Mouse (Mus musculus) liver, embryonic 14.5 days (tissue): Measurements from ENCODE around the gene Erfe. TPM values are rescaled to one million over a fixed set of nuclear protein-coding genes. Genes with fewer than 3 reads are reported as not detected.

Experiments used
- ATAC-seq: fragments of 200-750 bp; cut with Nextera tagmentation; 2 replicates; pipeline ENCODE4 v1.8.0; 2017; ENCODE audit warnings: moderate number of reproducible peaks, mild to moderate bottlenecking, moderate library complexity; ENCODE audit not compliant: insufficient read depth
- DNase-seq, 3 experiments: peaks; one replicate each; pipeline ENCODE4 v3.0.0-alpha.2; 2012 to 2013; ENCODE audit warnings: low read depth in 3 of 3, low spot score in 3 of 3
- H3K27ac ChIP-seq: fragments of 300-500 bp; sonication (generic); 2 replicates; pipeline ENCODE4 v1.5.1; 2014; ENCODE audit warnings: moderate library complexity, mild to moderate bottlenecking, control low read depth, inconsistent platforms
- H3K27me3 ChIP-seq: fragments of 300-500 bp; sonication (generic); 2 replicates; pipeline ENCODE4 v1.6.1; 2014; ENCODE audit warnings: mild to moderate bottlenecking, low read length, moderate library complexity; ENCODE audit not compliant: control insufficient read depth, insufficient read depth
- H3K36me3 ChIP-seq: fragments of 300-500 bp; sonication (generic); replicated peaks from 2 replicates; pipeline ENCODE4 v1.6.1; 2014; ENCODE audit warnings: low read depth; ENCODE audit not compliant: control insufficient read depth, insufficient read depth
- H3K4me1 ChIP-seq, 2 experiments: fragments of 200-500 bp in 1 of 2; fragments of 300-500 bp in 1 of 2; sonication (generic) in 1 of 2; replicated peaks; 2 replicates each; pipeline ENCODE4 v1.6.1; 2012 to 2014; ENCODE audit warnings: antibody characterized with exemption in 1 of 2, inconsistent platforms in 1 of 2, low read length in 1 of 2; ENCODE audit not compliant: control insufficient read depth in 2 of 2, insufficient read depth in 2 of 2
- H3K4me2 ChIP-seq: fragments of 300-500 bp; sonication (generic); 2 replicates; pipeline ENCODE4 v1.6.1; 2014; ENCODE audit warnings: low read depth, mild to moderate bottlenecking, control low read depth, moderate library complexity
- H3K4me3 ChIP-seq, 2 experiments: fragments of 200-500 bp in 1 of 2; fragments of 300-500 bp in 1 of 2; sonication (generic) in 1 of 2; 2 replicates each; pipeline ENCODE4 v1.5.1; 2012 to 2014; ENCODE audit warnings: low read depth in 2 of 2, low read length in 2 of 2, mild to moderate bottlenecking in 2 of 2, control low read depth in 1 of 2, inconsistent platforms in 1 of 2, moderate library complexity in 1 of 2; ENCODE audit not compliant: insufficient read depth in 1 of 2
- H3K9ac ChIP-seq: fragments of 300-500 bp; sonication (generic); replicated peaks from 2 replicates; pipeline ENCODE4 v1.6.1; 2014; ENCODE audit warnings: mild to moderate bottlenecking, control low read depth, moderate library complexity
- H3K9me3 ChIP-seq: fragments of 300-500 bp; sonication (generic); 2 replicates; pipeline ENCODE4 v1.6.1; 2016; ENCODE audit warnings: low read length, mixed read lengths; ENCODE audit not compliant: control insufficient read depth
- CTCF ChIP-seq: IDR thresholded peaks from 2 replicates; pipeline ENCODE4 v1.5.1; 2016; ENCODE audit warnings: antibody characterized with exemption, low read depth, control low read depth
- EP300 ChIP-seq: IDR thresholded peaks from 2 replicates; pipeline ENCODE4 v1.6.1; 2016; ENCODE audit warnings: antibody characterized with exemption, low read depth
- WGBS: fragments of 180-500 bp; shearing (Covaris S2); extraction: QIAGEN DNeasy Blood & Tissue Kit; methylation state at CpG from one replicate; pipeline ENCODE4 v1.1.7; 2014; ENCODE audit not compliant: insufficient replicate concordance; 5-methylcytosine and 5-hydroxymethylcytosine counted together
- polyA plus RNA-seq, 2 experiments: library from polyadenylated mRNA; depleted of rRNA in 1 of 2; stranded (reverse) in 1 of 2; unstranded in 1 of 2; fragments of >200 nt; fragmentation: Nextera tagmentation in 1 of 2; extraction: Ambion mirVana in 1 of 2; gene quantifications; 2 replicates each; pipeline versions ENCODE4 v1.2.1 to v1.2.3; 2012 to 2014

Erfe gene
- polyA plus RNA-seq (2012; rRNA removed), result 2.2 and 2.7 TPM in 2 replicates
- polyA plus RNA-seq (2014; fragmentation: Nextera tagmentation; extraction: Ambion mirVana), result 2.3 and 2.4 TPM in 2 replicates

- H3K9me3 ChIP-seq, result no peaks in the 10 kb centered on the region
- peak; percentile 61 to 76 (median 64) for DNase-seq
- ATAC-seq, result peak; percentile 84
- TF ChIP-seq CTCF (peak; percentile 87), EP300 (no peak)
- peaks cover 6 to 13% of the 10 kb centered on the region in 2 experiments for H3K4me1 ChIP-seq
- WGBS, result under 1% methylated on average over 68 of the region's 68 CpGs
- H3K27me3 ChIP-seq, result no peaks in the 10 kb centered on the region
- peak within 1 kb of the TSS; percentile 83 to 89 for H3K4me3 ChIP-seq
- peak within 1 kb of the TSS; percentile 34 for H3K27ac ChIP-seq
- peaks cover 9% of the 10 kb centered on the region for H3K36me3 ChIP-seq
- H3K4me2 ChIP-seq, result peak within 1 kb of the TSS; percentile 97
- peak within 1 kb of the TSS; percentile 91 for H3K9ac ChIP-seq
Observed at GRCm38 (mm10) chr1:91366215-91367108, at the start of gene Erfe. Gene Erfe (plus strand): TSS chr1:91366430.

GRCm38 (mm10) chr1:91317656-91318055, 48.6 kb upstream of the Erfe start:
- Histone ChIP-seq H3K4me3 (no peak overlapping the region), H3K9me3 (no peaks in the 10 kb centered on the region), H3K27me3 (no peaks in the 10 kb centered on the region), H3K36me3 (no peaks in the 10 kb centered on the region; the same call in 1 of the 2 replicates), H3K4me2 (no peak overlapping the region), H3K4me1 (no peaks in the 10 kb centered on the region; a peak in 1 of 4 replicates), H3K9ac (no peak overlapping the region), H3K27ac (no peak overlapping the region)
- TF ChIP-seq EP300 (no peak), CTCF (no peak)
- DNase-seq (no peak), ATAC-seq (no peak)
- 67% methylated on average over 6 of the region's 6 CpGs for WGBS

GRCm38 (mm10) chr1:91321760-91322438, 44.3 kb upstream of the Erfe start, which contains the start of gene Espnl:
Gene Espnl (plus strand): TSS chr1:91322075.
- Histone ChIP-seq H3K4me3 (no peak within 1 kb of the TSS), H3K27me3 (no peaks in the 10 kb centered on the region), H3K9me3 (no peaks in the 10 kb centered on the region), H3K4me1 (no peaks in the 10 kb centered on the region; a peak in 1 of 4 replicates), H3K36me3 (no peaks in the 10 kb centered on the region), H3K9ac (no peak within 1 kb of the TSS), H3K27ac (no peak within 1 kb of the TSS), H3K4me2 (no peak within 1 kb of the TSS)
- no peak for DNase-seq
- TF ChIP-seq CTCF, result no peak
- no peak for TF ChIP-seq EP300
- WGBS, result 41% methylated on average over 19 of the region's 19 CpGs
- peak; percentile 36 for ATAC-seq

- TF ChIP-seq EP300 (no peak), CTCF (no peak)
- Histone ChIP-seq H3K9ac (no peak overlapping the region), H3K27ac (no peak overlapping the region), H3K9me3 (no peaks in the 10 kb centered on the region), H3K36me3 (no peaks in the 10 kb centered on the region), H3K4me1 (no peaks in the 10 kb centered on the region; a peak in 1 of 4 replicates), H3K27me3 (no peaks in the 10 kb centered on the region), H3K4me3 (no peak overlapping the region), H3K4me2 (no peak overlapping the region)
- ATAC-seq, result no peak
- no peak for DNase-seq
- WGBS, result 67% methylated on average over 2 of the region's 2 CpGs
Observed at GRCm38 (mm10) chr1:91324646-91325045, 41.6 kb upstream of the Erfe start.
